Mouse (Mus musculus) megakaryocyte, embryonic 14.5 days (primary cell): ENCODE measurements around the gene Slc4a4.

Source experiments
- FLI1 ChIP-seq: IDR thresholded peaks from 2 replicates; pipeline ENCODE4 v1.6.1; 2012; ENCODE audit warnings: low read length, inconsistent platforms, mixed read lengths
- GATA1 ChIP-seq: IDR thresholded peaks from 3 replicates; pipeline ENCODE4 v1.6.1; 2012; ENCODE audit warnings: mixed read lengths, low read length, inconsistent platforms, borderline replicate concordance

DNA sequence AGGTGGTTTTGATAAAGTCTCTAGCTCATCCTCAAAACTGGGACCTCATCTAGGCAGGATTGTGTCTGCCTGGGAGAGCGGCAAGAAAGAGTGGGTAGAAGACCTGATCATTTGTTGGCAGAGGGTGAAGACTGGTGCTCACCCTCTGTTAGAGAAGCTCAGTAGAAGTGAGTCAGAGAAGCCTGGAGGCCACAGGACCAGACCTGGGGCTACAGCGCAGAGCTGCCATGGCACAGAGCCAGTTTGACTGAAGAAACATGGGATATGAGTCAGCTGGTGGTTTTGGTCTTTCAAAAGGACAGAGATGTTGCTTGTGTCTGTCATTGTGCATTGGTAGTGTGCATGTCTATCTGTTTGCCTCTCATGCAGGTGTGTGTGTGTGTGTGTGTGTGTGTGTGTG, 26.0 kb downstream of the Slc4a4 start:
- TF ChIP-seq GATA1 (no peak), FLI1 (no peak)
